Mouse (Mus musculus) naive thymus-derived CD4-positive, alpha-beta T cell, adult 2 months (primary cell): ENCODE data around the gene Amn.

Experiments
- DNase-seq: peaks from one replicate; pipeline ENCODE4 v3.0.0-alpha.2; 2011; ENCODE audit warnings: low read depth

Amn gene

DNA sequence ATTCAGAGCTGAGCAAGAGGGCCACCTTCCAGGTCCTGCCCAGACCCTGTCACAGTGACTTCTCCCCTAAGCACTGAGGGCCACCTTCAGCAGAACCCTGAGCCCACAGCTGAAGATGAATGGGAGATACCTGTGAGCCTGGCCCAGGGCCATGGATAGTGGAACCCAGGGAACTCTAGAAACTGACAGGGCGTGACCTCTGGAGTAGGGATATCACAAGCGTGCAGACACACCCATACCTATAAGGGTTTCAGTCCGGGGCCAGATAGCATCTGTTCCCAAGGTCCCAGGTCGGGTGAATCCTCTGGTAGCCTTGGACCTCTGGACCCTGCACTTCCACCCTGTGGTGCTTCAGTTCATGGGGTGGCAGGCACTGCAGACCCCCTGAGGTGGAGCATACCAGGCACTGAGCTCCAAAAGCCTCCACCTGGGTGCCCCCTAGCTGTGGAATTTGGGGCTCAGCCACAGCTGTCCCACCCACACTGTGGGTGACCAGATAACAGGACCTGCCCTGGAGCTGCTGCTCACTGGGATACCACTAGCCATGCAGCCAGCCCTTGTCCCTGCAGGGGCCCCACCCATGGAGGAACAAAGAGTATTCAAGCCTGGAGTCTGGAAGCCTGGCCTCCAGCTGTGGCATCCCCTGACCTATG, 3.1 kb upstream of the Amn start:
- no peak for DNase-seq

DNA sequence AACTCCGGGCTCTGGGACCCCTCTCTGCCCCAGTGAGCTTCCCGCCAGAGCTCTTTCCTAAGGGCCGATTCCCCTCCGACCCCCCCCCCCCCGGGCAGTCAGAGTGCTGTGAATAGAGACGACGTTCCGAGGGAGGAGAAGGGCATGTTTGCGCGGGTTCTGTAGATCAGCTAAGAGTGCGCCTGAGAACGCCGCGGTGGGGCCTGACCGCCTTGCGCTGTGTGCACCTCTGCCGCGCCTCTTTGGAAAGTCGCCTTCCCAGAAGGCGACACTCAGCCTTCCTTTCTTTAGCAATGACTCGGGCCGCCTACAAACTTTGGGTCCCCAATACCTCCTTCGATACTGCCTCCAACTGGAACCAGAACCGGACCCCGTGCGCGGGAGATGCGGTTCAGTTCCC, 511 bp downstream of the Amn start:
- no peak for DNase-seq

DNA sequence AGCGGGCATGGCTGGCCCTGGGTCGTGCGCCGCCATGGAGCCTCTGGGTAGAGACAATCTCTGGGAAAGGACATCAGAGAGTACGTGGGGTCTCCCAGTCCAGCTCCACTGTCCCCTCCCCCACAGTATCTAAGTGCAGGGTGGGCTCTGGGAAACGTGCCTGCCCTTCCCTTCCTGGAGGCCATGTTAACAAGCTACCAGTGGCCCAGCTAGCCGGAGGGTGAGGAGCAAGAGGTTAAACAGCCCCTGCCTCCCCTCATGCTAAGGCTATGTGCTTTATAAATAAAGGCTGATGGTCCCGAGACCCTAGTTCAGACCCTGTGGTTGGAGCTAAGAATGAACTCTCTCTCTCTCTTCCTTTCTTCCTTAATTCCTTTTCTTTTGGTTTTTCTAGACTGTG, 1.1 kb downstream of the Amn start:
- DNase-seq = no peak

DNA sequence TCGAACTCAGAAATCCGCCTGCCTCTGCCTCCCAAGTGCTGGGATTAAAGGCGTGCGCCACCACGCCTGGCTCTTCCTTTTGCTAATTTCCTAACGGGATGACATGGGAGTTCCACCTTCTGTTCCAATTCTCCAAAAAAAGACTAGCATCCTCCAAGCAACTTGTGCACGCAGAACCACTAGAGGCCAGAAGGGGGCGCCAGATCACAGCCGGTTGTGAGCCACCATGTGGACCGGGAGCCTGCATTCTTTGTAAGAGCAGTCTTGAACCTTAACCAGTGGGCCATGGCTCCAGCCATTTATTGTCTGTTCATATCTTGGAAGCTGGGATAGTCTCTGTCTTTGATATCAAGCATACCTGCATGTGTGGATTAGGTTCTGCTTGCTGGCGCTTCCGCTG, 1.5 kb downstream of the Amn start:
- peak; percentile 72 for DNase-seq

DNA sequence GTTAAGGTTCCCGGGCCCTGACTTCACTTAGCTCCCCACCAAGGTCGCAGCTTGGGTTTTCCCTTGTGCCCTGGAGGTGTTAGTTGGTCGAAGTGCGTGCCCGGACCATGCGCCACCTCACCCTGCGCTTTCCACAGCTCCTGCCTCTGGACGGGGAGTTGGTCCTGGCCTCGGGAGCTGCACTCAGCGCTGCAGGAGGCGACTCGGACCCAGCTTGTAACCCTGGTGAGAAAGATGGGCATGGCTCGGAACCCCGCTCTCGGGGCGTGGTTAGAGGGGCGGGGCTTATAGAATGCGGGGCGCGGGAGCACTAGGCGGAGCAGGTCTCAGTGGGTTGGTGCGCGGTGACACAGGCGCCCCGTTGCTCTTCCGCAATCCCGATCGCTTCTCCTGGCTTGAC, 3.1 kb downstream of the Amn start:
- no peak for DNase-seq

DNA sequence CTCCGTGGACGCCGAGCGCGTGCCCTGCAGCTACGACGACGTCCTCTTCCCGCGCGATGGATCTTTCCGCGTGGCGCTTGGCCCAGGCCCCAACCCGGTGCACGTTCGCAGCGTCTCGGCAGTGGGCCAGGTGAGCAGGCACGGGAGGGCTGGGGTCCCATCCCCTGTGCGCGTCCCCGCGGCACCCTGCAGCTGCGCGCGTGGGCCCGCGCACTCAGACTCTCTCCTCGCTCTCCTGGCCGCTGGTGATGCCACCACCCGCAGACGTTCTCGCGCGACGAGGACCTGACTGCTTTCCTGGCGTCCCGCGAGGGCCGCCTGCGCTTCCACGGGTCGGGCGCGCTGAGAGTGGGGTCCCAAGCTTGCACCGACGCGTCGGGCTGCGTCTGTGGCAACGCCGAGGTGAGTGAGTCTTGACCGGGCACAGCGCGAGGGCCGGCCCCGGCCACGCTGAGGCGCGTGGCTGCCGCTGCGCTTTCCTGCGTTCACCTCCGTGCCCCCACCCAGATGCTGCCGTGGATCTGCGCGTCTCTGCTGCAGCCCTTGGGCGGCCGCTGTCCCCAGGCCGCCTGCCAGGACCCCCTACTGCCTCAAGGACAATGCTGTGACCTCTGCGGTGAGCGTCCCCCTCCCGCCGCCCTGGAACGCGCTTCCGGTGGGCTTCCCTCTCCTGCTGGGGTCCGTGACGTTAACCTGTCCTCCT, 3.7 kb downstream of the Amn start:
- no peak for DNase-seq

DNA sequence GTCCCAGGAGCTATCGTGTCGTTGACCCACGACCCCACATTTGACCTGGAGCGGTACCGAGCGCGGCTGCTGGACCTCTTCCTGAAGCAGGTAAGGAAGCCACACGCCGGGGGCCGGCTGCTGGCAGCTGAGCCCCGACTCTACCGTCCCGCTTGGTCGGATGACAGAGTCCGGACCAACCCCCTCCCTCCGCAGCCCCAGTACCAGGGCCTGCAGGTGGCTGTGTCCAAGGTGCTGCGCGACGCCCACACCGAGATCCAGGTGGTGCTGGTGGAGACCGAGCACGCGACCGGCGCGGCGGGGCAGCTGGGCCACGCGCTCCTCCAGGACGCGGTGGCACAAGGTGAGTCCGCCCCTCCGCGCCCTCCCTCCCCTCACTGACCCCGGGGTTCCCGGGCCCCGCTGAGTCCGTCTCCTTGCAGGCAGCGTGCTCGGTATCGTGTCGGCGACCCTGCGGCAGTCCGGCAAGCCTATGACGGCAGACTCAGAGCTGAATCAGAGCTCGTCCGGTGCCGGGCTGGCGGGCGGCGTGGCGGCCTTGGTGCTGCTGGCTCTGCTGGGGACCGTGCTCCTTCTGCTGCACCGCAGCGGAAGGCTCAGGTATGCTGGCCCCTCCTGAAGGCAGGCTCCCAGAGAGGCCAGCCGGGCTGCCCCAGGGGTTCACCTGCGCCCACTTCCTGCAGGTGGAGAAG, 4.4 kb downstream of the Amn start:
- no peak for DNase-seq

DNA sequence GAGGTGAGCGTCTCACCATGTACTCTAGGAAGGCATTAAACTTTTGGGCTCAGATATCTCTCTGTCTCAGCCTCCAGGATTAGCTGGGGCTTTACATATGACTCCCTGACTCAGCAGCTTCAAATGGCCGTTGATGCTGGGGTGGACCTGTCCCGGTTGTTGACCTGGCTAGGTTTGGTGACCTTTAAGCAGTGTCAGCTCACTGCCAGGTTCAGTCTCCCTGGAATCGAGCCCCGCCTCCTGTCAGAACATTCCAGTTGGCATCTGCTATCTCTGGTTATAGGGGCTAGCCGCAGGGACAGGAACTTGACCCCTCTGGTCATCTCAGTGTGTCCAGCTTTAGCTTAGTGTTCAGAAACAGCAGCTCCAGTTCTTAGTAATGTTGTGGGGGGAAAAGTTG, 5.5 kb downstream of the Amn start:
- no peak for DNase-seq

DNA sequence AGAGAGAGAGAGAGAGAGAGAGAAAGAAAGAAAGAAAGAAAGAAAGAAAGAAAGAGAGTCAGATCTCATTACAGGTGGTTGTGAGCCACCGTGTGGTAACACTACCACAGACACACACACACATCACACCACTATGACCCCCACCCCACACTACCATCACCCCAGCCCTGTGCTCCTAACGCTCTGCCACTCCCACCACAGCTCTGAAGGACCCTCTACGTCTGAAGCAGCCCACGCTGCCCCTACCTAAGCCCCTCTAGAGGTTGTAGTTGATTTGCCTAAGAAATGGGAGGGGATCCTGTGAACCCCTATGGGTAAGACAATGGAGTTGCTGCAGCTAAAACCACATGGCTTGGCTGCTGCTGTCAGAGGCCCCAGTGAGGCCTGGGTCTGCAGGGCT, 12.7 kb downstream of the Amn start:
- no peak for DNase-seq

DNA sequence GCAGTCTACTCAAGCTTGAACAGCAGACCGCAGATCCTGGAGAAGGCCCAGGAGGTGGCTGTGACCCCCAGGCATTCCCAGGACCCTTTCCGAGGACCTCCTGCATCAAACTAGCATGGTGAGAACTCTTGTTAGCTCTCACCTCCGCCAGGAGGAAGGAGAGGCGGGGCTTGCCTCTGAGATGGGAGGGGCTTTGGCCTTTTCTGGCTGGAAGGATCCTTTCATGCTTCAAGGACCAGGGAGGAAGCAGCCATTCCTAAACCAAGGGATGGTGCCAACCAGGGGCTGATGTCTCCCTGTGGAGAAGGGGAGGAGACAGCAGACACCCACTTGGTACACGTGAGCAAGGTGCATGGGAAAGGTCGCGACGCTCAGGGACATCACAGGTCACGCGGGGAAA, 13.6 kb downstream of the Amn start:
- no peak for DNase-seq

DNA sequence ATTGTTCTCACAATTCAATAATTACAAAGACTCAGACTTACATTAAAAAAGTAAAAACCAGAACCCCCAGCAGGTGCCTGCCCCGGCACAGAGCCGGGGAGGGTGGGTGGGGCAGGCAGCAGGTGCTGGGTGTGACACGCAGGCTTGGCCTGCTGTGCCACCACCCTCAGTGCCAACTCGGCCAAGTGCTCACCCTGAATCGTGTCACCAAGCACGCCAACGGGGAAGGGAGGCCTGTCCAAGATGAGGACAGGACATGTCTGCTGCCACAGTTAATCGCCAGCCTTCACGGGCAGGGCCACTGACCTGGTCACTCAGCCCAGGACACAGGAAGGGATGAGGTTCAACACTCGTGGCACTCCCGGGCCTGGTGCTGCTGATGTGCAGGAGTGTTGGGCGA, 22.1 kb downstream of the Amn start:
- DNase-seq = no peak

DNA sequence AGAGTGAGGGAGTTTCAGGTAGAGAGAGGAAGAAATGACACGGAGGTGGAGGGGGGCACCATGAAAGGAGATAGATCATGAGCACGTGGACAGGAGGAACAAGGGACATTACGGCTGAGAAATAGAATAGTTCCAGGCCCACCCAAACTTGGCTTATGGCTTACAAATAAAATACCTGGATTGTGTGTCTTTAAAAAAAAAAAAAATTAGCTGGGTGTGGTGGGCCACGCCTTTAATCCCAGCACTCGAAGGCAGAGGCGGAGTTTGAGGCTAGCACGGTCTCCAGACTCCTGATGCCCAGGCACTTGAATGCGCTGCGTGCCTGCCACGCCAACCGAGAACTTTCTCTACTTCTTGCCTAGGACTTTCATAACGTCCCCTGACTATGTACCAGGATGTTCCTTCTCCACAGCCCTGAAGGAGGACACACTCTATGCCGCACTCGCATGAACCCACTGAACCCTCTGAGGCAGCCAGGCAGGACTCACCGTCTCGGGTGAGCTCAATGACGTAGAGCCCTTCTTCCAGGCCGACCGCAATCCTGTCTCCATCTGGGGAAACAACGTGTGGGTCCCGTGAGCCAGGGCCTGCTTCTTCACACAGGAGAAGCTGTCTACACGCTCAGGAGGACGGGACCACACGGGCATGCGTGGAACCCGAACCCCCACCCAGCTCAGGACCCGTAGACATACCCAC, 30.6 kb downstream of the Amn start:
- DNase-seq = no peak

DNA sequence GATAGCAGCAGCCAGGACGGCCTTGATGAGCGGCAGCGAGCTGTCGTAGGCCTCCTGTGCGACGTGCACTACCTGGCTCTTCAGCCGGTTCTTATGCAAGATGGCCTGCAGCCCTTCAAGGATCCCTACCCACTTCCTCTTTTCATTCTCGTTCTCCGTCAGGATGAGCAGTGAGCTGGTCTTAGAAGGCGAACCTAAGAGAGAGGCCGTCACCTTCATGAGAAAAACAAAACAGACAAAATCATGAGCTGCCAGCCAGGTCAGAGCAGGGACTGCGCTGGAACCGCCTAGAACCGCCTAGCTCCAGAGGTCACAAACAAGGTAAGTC, 31.1 kb downstream of the Amn start:
- DNase-seq = no peak

DNA sequence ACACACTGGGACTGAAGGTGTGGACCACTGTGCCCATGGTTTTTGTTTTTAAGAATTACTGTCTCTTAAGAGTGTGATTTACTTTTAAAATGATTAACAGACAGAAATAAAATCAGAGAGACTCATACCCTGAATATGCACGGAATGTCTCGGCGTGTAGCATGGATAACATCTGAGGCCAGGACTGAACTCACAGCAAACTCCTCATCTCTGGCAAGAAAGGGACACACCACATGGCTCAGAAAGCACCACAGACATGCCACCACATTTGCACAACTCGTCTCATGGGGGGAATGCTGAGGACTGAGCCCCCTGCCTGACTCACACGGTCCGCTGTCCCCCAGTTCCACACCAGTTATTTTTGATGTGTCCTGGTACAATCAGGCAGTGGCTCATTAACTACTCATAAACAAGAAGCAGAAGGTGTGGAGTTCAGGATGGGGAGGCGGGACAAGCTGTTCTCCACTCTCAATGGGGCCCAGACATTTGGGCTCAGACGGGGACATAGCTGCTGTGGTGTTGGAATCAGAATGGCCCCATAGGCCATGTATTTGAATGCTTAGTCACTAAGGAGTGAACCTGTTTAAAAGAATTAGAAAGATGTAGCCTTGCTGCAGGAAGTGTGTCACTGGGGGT, 32.9 kb downstream of the Amn start:
- DNase-seq = no peak

DNA sequence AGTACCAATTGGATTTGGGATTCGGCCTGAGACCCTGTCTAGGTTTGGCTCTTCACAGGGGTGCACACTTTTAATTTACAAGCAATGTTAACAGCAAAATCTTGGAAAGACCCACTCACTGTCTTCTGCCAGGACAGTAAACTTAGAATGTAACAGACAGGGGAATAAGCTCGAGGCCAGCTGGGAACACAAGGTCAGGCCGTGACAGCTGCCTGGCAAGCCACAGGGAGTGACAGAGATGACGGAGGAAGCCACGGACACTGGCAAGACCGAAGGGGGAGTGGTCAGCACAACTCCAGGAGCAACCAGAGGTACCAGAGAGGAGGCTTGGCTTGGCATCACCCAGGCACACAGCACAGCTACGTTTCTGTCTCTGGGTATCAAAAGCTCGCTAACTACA, 35.9 kb downstream of the Amn start:
- no peak for DNase-seq

DNA sequence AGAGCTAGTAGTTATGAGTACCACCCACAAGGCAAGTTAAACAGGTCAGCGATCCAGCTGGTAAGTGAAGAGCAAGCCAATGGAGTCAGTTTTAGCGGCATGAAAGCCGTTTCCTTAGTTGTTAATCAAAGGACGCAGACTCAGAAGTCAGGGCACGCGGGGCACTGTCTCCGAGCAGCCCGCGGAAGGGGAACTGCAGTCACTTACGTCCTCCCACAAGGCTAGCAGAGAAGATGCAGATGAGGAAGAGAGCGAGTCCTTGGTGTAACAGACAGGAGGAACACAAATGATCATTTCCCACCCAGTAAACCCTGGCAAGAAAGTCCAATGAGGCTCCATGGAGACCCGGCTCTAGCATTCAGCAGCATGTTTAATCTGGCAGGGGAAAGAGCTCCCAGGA, 38.4 kb downstream of the Amn start:
- no peak for DNase-seq

DNA sequence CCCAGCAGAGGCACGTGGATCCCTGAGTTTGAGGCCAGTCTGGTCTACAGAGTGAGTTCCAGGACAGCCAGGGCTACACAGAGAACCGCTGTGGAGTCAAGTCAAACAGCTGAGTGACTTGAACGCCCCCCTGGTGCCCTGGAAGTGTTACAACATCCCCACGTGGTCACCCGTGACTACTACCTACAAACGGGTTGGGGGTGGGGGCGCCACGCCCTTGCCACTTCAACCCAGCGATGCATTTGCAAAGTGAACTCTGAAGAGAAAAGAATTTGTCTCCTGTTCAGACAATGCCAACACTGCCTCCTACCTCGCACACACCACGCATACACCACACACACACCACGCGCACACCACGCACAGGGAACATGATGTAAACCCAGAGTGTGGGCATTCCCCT, 39.0 kb downstream of the Amn start:
- DNase-seq = no peak

DNA sequence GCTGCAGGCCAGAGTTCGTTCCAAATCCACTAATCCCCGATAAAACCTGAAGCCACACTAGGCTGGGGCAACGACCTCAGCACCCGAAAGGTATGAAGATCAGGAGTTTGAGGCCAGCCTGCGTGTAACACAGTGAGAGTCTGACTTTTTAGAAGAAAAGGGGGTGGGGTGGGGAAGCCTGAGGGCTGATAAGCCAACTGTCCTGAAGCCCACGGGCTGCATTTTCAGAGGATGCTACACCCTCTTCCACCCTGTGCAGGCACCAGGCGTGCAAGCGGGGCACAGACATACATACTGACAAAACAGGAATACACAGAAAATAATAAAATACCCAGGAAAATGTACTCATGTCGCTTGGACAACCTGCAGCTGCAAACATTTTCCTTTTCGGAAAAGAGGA, 40.9 kb downstream of the Amn start:
- no peak for DNase-seq

DNA sequence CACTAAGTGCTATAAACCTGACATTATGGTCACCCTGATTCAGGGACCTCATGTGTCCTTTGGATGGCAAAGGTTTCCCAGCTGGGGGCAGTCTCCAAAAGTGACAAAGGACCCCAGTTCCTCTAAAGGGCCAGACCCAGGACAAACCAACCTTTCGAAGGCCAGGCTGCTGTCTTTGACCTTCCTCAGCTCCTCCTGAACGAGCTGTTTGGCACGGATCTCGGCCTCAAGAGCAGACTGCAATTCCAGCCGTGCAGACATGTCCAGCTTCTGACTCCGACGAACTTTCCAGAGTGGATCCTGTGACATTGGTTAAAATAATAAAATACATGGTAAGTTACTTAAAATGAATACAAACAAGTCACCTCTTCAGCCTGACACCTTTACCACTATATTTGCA, 43.4 kb downstream of the Amn start:
- no peak for DNase-seq

DNA sequence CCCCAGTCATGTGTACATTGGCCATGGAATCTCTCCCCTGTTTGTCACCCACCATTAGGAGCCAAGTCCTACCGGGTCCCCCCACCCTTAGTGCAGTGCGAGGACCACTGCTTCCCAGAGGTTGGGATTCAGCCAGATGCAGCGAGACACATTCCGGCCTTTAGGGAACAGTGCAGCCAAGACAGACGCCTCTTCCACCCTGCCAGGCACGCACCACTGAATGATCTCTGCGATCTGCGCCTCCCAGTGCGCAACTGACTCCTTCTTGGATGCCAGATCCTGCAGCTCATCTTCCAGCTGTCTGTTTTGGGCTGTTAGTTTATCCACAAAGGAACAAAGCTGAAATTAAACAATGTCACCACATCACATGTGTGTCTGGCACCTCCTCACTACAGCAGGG, 46.8 kb downstream of the Amn start:
- DNase-seq = no peak

DNA sequence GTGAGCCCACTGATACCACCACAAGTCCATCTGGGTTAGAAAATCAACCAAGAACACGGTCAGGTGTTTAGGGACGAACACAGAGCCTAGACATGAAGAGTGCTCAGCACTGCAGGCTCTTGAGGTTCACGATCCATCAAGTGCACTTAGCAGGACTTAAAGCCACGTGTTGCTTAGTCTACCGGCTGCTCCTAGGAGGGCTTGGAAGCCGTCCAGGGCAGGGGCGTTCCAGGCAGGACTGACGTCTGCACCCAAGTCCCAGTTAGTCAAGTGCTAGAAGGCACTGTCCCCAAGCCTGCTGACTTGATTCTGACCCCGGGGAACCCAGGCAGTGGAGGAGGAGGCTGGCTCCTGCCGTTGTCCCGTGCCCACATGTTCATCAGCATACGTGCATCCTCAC, 49.7 kb downstream of the Amn start:
- no peak for DNase-seq

DNA sequence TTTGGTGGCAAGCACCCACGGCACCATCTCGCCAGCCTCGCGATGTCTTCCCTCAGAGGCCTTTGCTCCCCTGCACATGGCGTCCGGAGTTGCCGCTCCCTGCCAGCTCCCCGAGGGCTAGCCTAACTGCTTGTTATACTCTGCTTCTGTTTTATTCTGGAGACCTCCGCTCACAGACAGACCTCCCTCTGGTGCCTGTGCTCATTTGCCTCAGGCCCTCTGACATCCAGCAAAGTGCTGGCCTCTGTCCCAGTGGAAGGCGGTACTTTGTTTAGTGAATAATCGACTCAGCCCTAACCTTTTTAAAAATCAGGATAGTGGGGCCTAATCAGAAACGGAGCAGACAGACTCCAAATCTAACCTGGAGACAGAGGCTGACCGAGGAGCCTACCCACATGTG, 50.9 kb downstream of the Amn start:
- DNase-seq = no peak

DNA sequence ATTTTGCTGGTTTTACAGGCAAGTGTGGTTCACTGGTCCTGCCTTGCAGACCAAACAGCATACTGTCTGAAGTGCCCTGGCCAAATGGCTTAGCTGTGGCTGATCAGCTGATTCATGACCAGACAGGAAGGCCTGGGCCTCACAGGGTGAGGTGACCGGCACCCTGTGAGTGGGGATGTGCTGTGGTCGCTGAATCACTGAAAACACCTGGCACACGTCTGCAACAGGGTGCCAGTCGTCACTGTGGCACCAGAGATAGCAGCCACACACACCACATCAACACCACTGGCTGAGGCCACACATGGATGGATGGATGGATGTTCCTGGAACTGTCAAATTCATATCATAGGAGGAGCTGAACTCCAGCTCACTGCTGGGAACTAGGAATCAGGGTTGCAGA, 52.5 kb downstream of the Amn start:
- no peak for DNase-seq
